Mouse (Mus musculus): ENCODE data around the gene Slc35e4. TPM values are rescaled to one million over a fixed set of nuclear protein-coding genes. Genes with fewer than 3 reads are reported as not detected.

The Slc35e4 gene
- polyA plus RNA-seq, 1 experiment from 2014 or later, result 7.5 TPM

DNA sequence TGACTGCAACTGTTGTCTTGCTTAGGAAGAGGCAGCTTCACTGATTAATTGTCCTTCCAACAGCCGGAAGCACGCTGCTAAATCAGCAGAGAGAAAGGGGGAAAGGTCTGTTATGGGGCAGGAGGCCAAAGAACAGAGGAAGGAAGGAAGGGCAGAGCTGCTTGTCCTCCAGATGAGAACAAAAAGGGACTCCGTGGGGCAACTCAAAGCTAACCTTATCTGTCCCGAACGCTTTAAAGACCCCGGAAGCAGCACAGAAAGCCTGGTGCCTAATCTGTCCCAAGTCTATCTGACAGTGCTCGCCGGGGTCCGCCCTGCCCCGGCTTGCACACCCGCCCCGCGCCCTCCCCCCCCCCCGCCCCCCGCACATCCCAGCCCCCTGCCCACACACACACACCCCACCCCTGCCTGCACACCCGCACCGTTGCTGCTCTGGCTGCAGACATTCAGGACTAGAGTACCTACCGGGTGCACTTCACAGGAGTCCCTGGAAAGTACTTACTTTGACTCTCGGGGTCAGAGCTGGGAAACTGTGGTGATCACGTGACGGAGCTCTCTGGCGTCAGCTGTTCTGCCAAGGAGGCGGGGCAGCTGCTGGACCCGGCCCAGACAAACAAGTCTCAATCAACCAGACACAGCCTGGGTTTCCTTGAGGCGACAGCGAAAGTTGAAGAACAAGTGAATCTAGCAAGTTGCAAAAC lies 17.2 kb upstream of the Slc35e4 start, which contains the start of gene Tcn2:
Gene Tcn2, minus strand, starts transcription at position 649 of the 701 bp plus-strand sequence.
- ATAC-seq (ENCODE audit: low FRiP score, low TSS enrichment), result peak; percentile 86
- Histone ChIP-seq H3K9me3 (ENCODE audit: control insufficient read depth, low read length) (no peaks in the 10 kb centered on the region), H3K9ac (ENCODE audit: low read length) (peak within 1 kb of the TSS; percentile 59), H3K36me3 (ENCODE audit: control insufficient read depth, insufficient read depth, low read length) (no peaks in the 10 kb centered on the region), H3K27ac (replicated peaks) (no peak within 1 kb of the TSS; the same call in 1 of the 2 replicates), H3K4me2 (replicated peaks; ENCODE audit: low read depth) (peak within 1 kb of the TSS; percentile 69), H3K4me1 (replicated peaks; ENCODE audit: control insufficient read depth, insufficient read depth) (no peaks in the 10 kb centered on the region), H3K4me3 (ENCODE audit: low read depth, low read length) (peak within 1 kb of the TSS; percentile 46), H3K27me3 (ENCODE audit: control insufficient read depth, insufficient read depth, low read length) (no peaks in the 10 kb centered on the region)
- no peak for TF ChIP-seq CTCF (IDR thresholded peaks at IDR 0.05; ENCODE audit: low read depth)
- TF ChIP-seq EP300 (optimal IDR thresholded peaks at IDR 0.05), result no peak
- WGBS, result under 1% methylated on average over 18 of the region's 26 CpGs
- DNase-seq (ENCODE audit: low spot score), result peak; percentile 86

DNA sequence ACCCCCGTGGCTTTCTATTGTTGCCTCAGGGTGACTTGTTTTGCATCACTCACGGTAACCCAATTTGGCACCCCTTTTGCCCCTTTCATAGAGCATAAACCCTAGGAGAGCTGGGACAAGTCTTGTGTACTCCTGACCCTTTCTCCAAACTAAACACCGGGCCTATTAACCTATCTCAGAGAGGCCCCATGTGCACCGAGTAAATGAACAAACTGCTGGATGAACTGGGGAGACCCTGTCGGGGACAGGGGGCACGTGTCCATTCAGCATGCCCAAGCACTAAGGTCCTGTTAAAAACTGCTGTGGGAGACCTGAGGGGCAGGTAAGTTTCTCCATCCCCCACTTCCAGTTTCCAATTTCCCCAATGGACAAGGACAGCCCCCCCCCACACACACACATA lies 16.5 kb upstream of the Slc35e4 start:
- H3K27ac ChIP-seq (replicated peaks), result no peak overlapping the region
- no peaks in the 10 kb centered on the region for H3K9me3 ChIP-seq (ENCODE audit: control insufficient read depth, low read length)
- TF ChIP-seq CTCF (IDR thresholded peaks at IDR 0.05; ENCODE audit: low read depth) (no peak), EP300 (optimal IDR thresholded peaks at IDR 0.05) (no peak)
- ATAC-seq (ENCODE audit: low FRiP score, low TSS enrichment), result no peak
- no peaks in the 10 kb centered on the region for H3K4me1 ChIP-seq (replicated peaks; ENCODE audit: control insufficient read depth, insufficient read depth)
- H3K4me3 ChIP-seq (ENCODE audit: low read depth, low read length), result 0 out of 2 replicates have a peak overlapping the region, but pooled peaks have one; percentile 46
- H3K27me3 ChIP-seq (ENCODE audit: control insufficient read depth, insufficient read depth, low read length), result no peaks in the 10 kb centered on the region
- H3K9ac ChIP-seq (ENCODE audit: low read length), result 0 out of 2 replicates have a peak overlapping the region, but pooled peaks have one; percentile 59
- peak overlapping the region; percentile 69 for H3K4me2 ChIP-seq (replicated peaks; ENCODE audit: low read depth)
- 0 out of 2 replicates have a peak, but pooled peaks cover under 1% of the 10 kb centered on the region for H3K36me3 ChIP-seq (ENCODE audit: control insufficient read depth, insufficient read depth, low read length)
- peak; percentile 11 for DNase-seq (ENCODE audit: low spot score)
- 44% methylated on average over 6 of the region's 6 CpGs for WGBS

DNA sequence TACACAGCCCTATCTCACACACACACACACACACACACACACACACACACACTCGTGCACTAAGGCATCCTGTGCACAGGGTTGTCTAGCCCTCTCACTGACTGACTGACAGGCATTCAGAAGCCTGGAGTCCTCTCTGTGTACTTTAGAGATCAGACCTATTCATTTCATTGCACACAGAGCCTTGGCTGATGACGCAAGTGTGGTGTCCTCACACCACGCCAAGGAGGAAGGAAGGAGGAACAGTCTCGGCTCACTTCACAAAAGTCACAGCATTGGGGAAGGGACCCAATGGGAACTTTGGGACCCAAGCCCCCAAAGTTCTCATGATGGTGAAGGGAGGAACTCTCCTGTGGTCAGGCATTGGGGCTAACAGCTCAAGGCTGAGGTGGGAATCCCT lies 15.6 kb upstream of the Slc35e4 start:
- no peak for TF ChIP-seq CTCF (IDR thresholded peaks at IDR 0.05; ENCODE audit: low read depth)

GRCm38 (mm10) chr11:3925916-3926315 lies 11.5 kb upstream of the Slc35e4 start:
- peaks cover 4% of the 10 kb centered on the region; the same call in 1 of the 2 replicates for H3K36me3 ChIP-seq (ENCODE audit: control insufficient read depth, insufficient read depth, low read length)
- WGBS, result 88% methylated on average over 10 of the region's 10 CpGs
- H3K4me3 ChIP-seq (ENCODE audit: low read depth, low read length), result no peak overlapping the region
- H3K4me2 ChIP-seq (replicated peaks; ENCODE audit: low read depth), result no peak overlapping the region
- no peaks in the 10 kb centered on the region for H3K9me3 ChIP-seq (ENCODE audit: control insufficient read depth, low read length)
- H3K9ac ChIP-seq (ENCODE audit: low read length), result no peak overlapping the region
- H3K27me3 ChIP-seq (ENCODE audit: control insufficient read depth, insufficient read depth, low read length), result no peaks in the 10 kb centered on the region
- ATAC-seq (ENCODE audit: low FRiP score, low TSS enrichment), result no peak
- no peaks in the 10 kb centered on the region for H3K4me1 ChIP-seq (replicated peaks; ENCODE audit: control insufficient read depth, insufficient read depth)
- H3K27ac ChIP-seq (replicated peaks), result no peak overlapping the region
- no peak for TF ChIP-seq EP300 (optimal IDR thresholded peaks at IDR 0.05)
- no peak for TF ChIP-seq CTCF (IDR thresholded peaks at IDR 0.05; ENCODE audit: low read depth)
- no peak for DNase-seq (ENCODE audit: low spot score)

More for the DNA sequence above, 15.6 kb upstream of the Slc35e4 start:
- ATAC-seq (ENCODE audit: low FRiP score, low TSS enrichment) (0 out of 2 replicates have a peak, but pooled peaks have one; percentile 18), DNase-seq (ENCODE audit: low spot score) (no peak)
- no peak overlapping the region for H3K27ac ChIP-seq (replicated peaks)
- H3K9ac ChIP-seq (ENCODE audit: low read length), result no peak overlapping the region
- WGBS, result 56% methylated on average over 4 of the region's 4 CpGs
- no peaks in the 10 kb centered on the region for H3K27me3 ChIP-seq (ENCODE audit: control insufficient read depth, insufficient read depth, low read length)
- no peak overlapping the region for H3K4me2 ChIP-seq (replicated peaks; ENCODE audit: low read depth)
- peaks cover 4% of the 10 kb centered on the region; the same call in 1 of the 2 replicates for H3K36me3 ChIP-seq (ENCODE audit: control insufficient read depth, insufficient read depth, low read length)
- no peaks in the 10 kb centered on the region for H3K4me1 ChIP-seq (replicated peaks; ENCODE audit: control insufficient read depth, insufficient read depth)
- H3K4me3 ChIP-seq (ENCODE audit: low read depth, low read length), result no peak overlapping the region
- no peaks in the 10 kb centered on the region for H3K9me3 ChIP-seq (ENCODE audit: control insufficient read depth, low read length)

GRCm38 (mm10) chr11:3922731-3923130 lies 8.3 kb upstream of the Slc35e4 start:
- ATAC-seq (ENCODE audit: low FRiP score, low TSS enrichment) (no peak), DNase-seq (ENCODE audit: low spot score) (no peak)
- Histone ChIP-seq H3K27ac (replicated peaks) (no peak overlapping the region), H3K9ac (ENCODE audit: low read length) (no peak overlapping the region), H3K4me2 (replicated peaks; ENCODE audit: low read depth) (no peak overlapping the region), H3K4me1 (replicated peaks; ENCODE audit: control insufficient read depth, insufficient read depth) (no peaks in the 10 kb centered on the region), H3K4me3 (ENCODE audit: low read depth, low read length) (no peak overlapping the region), H3K9me3 (ENCODE audit: control insufficient read depth, low read length) (no peaks in the 10 kb centered on the region), H3K36me3 (ENCODE audit: control insufficient read depth, insufficient read depth, low read length) (peaks cover 4% of the 10 kb centered on the region; the same call in 1 of the 2 replicates), H3K27me3 (ENCODE audit: control insufficient read depth, insufficient read depth, low read length) (no peaks in the 10 kb centered on the region)
- TF ChIP-seq CTCF (IDR thresholded peaks at IDR 0.05; ENCODE audit: low read depth), result no peak
- TF ChIP-seq EP300 (optimal IDR thresholded peaks at IDR 0.05), result no peak
- 94% methylated on average over 6 of the region's 6 CpGs for WGBS

GRCm38 (mm10) chr11:3922115-3922514 lies 7.7 kb upstream of the Slc35e4 start:
- H3K9me3 ChIP-seq (ENCODE audit: control insufficient read depth, low read length), result no peaks in the 10 kb centered on the region
- no peak overlapping the region for H3K4me2 ChIP-seq (replicated peaks; ENCODE audit: low read depth)
- no peaks in the 10 kb centered on the region for H3K4me1 ChIP-seq (replicated peaks; ENCODE audit: control insufficient read depth, insufficient read depth)
- no peak overlapping the region for H3K4me3 ChIP-seq (ENCODE audit: low read depth, low read length)
- H3K27ac ChIP-seq (replicated peaks), result no peak overlapping the region
- H3K27me3 ChIP-seq (ENCODE audit: control insufficient read depth, insufficient read depth, low read length), result no peaks in the 10 kb centered on the region
- 93% methylated on average over 9 of the region's 9 CpGs for WGBS
- H3K9ac ChIP-seq (ENCODE audit: low read length), result no peak overlapping the region
- peaks cover 4% of the 10 kb centered on the region; the same call in 1 of the 2 replicates for H3K36me3 ChIP-seq (ENCODE audit: control insufficient read depth, insufficient read depth, low read length)
- ATAC-seq (ENCODE audit: low FRiP score, low TSS enrichment) (no peak), DNase-seq (ENCODE audit: low spot score) (no peak)
- TF ChIP-seq CTCF (IDR thresholded peaks at IDR 0.05; ENCODE audit: low read depth) (no peak), EP300 (optimal IDR thresholded peaks at IDR 0.05) (no peak)
